Mouse (Mus musculus): Measurements from ENCODE around the gene Slc26a9. TPM values are rescaled to one million over a fixed set of nuclear protein-coding genes. Genes with fewer than 3 reads are reported as not detected.
A peak's percentile ranks its signal among the peaks of the same experiment; 100 is the strongest.

Slc26a9 gene
- total and polyA plus RNA-seq, 3 experiments: 0.08 TPM; not detected in 2

- no peak for TF ChIP-seq POLR2A (IDR thresholded peaks at IDR 0.05; ENCODE audit: insufficient read depth, low read depth, low read length)
- 0 out of 2 replicates have a peak, but pooled peaks have one; percentile 17 for TF ChIP-seq CTCF (IDR thresholded peaks at IDR 0.05)
- DNase-seq: peak in 1 of 2 experiments; percentile 29
- no peak overlapping the region for H3K27ac ChIP-seq
- intact Hi-C loops (cut with DNase I): no loop called here
- 47% methylated on average over 20 of the region's 20 CpGs for WGBS
- H3K27me3 ChIP-seq (ENCODE audit: control insufficient read depth, insufficient read depth, low read length): no peaks in the 10 kb centered on the region
- H3K79me2 ChIP-seq (replicated peaks; ENCODE audit: control insufficient read depth, insufficient read depth, low read length): no peaks in the 10 kb centered on the region
- no peak overlapping the region for H3K4me3 ChIP-seq
- peaks cover 1% of the 10 kb centered on the region; the same call in 1 of the 2 replicates for H3K4me1 ChIP-seq (ENCODE audit: control insufficient read depth, insufficient read depth, low read length)
- no peaks in the 10 kb centered on the region for H3K36me3 ChIP-seq (ENCODE audit: control insufficient read depth, insufficient read depth, low read length)
- no peak overlapping the region for H3K9ac ChIP-seq (ENCODE audit: low read depth, low read length)
Measured at GRCm38 (mm10) chr1:131714388-131715337, 29.2 kb upstream of the Slc26a9 start.

DNA sequence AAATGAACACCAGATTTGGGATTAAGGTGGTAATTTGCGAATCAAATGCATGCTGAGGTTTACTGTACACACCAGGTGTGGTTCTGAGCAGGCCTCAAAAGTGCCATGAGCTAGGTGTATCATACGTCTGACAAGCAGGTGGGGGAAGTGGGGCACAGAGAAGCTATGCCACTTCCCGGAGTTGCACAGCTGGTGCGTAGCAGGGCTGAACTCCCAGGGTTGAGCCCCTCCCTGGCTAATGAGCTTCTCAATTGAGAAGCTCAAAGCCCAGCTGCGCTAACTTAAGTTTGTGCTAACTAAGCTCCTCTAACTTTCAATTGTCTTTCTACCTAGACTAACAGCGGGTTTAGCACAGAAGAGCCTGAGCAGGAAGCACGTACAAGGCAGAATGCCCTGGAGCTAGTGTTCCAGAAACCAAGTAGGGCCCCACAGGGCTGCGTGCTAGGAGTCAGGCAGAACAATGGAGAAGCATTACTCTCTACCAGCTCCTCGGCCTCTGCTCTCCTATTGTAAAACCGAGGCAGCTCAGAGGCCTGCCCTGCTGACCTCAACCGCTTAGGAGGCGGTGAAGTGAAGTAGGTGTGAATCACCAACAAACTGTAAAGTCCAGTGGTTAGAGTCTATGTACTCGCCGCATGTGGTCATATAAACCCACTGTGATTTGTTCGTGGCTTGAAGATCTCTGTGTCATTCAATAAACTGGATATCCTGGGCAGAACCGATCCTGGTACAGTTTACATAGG, 24.7 kb upstream of the Slc26a9 start:
- Histone ChIP-seq H3K36me3 (ENCODE audit: control insufficient read depth, insufficient read depth, low read length) (no peaks in the 10 kb centered on the region), H3K4me1 (ENCODE audit: control insufficient read depth, insufficient read depth, low read length) (no peaks in the 10 kb centered on the region), H3K27ac (no peak overlapping the region), H3K4me3 (no peak overlapping the region), H3K27me3 (ENCODE audit: control insufficient read depth, insufficient read depth, low read length) (no peaks in the 10 kb centered on the region), H3K79me2 (replicated peaks; ENCODE audit: control insufficient read depth, insufficient read depth, low read length) (no peaks in the 10 kb centered on the region), H3K9ac (ENCODE audit: low read depth, low read length) (no peak overlapping the region)
- TF ChIP-seq EP300 (IDR thresholded peaks at IDR 0.05; ENCODE audit: insufficient read depth, low read depth, low read length) (no peak), POLR2A (IDR thresholded peaks at IDR 0.05; ENCODE audit: insufficient read depth, low read depth, low read length) (no peak), CTCF (IDR thresholded peaks at IDR 0.05) (no peak)
- intact Hi-C loops (cut with DNase I): no loop called here
- DNase-seq: no peak
- WGBS: 81% methylated on average over 16 of the region's 16 CpGs

GRCm38 (mm10) chr1:131721989-131722388, 21.8 kb upstream of the Slc26a9 start:
- H3K4me3 ChIP-seq: no peak overlapping the region
- no peak overlapping the region for H3K9ac ChIP-seq (ENCODE audit: low read depth, low read length)
- TF ChIP-seq EP300 (IDR thresholded peaks at IDR 0.05; ENCODE audit: insufficient read depth, low read depth, low read length) (no peak), CTCF (IDR thresholded peaks at IDR 0.05) (no peak), POLR2A (IDR thresholded peaks at IDR 0.05; ENCODE audit: insufficient read depth, low read depth, low read length) (no peak)
- H3K27ac ChIP-seq: no peak overlapping the region
- H3K4me1 ChIP-seq (ENCODE audit: control insufficient read depth, insufficient read depth, low read length): peaks cover 8% of the 10 kb centered on the region
- no peaks in the 10 kb centered on the region for H3K27me3 ChIP-seq (ENCODE audit: control insufficient read depth, insufficient read depth, low read length)
- H3K36me3 ChIP-seq (ENCODE audit: control insufficient read depth, insufficient read depth, low read length): no peaks in the 10 kb centered on the region
- WGBS: 54% methylated on average over 3 of the region's 3 CpGs
- intact Hi-C loops (cut with DNase I): no loop called here
- DNase-seq: no peak
- no peaks in the 10 kb centered on the region for H3K79me2 ChIP-seq (replicated peaks; ENCODE audit: control insufficient read depth, insufficient read depth, low read length)

- H3K4me3 ChIP-seq: no peak overlapping the region
- DNase-seq: no peak
- WGBS: 94% methylated on average over 4 of the region's 4 CpGs
- H3K36me3 ChIP-seq (ENCODE audit: control insufficient read depth, insufficient read depth, low read length): no peaks in the 10 kb centered on the region
- intact Hi-C loops (cut with DNase I): no loop called here
- peaks cover 8% of the 10 kb centered on the region for H3K4me1 ChIP-seq (ENCODE audit: control insufficient read depth, insufficient read depth, low read length)
- no peak overlapping the region for H3K27ac ChIP-seq
- no peak overlapping the region for H3K9ac ChIP-seq (ENCODE audit: low read depth, low read length)
- no peaks in the 10 kb centered on the region for H3K79me2 ChIP-seq (replicated peaks; ENCODE audit: control insufficient read depth, insufficient read depth, low read length)
- TF ChIP-seq POLR2A (IDR thresholded peaks at IDR 0.05; ENCODE audit: insufficient read depth, low read depth, low read length) (no peak), EP300 (IDR thresholded peaks at IDR 0.05; ENCODE audit: insufficient read depth, low read depth, low read length) (no peak), CTCF (IDR thresholded peaks at IDR 0.05) (no peak)
- no peaks in the 10 kb centered on the region for H3K27me3 ChIP-seq (ENCODE audit: control insufficient read depth, insufficient read depth, low read length)
Measured at GRCm38 (mm10) chr1:131723549-131723948, 20.3 kb upstream of the Slc26a9 start.

DNA sequence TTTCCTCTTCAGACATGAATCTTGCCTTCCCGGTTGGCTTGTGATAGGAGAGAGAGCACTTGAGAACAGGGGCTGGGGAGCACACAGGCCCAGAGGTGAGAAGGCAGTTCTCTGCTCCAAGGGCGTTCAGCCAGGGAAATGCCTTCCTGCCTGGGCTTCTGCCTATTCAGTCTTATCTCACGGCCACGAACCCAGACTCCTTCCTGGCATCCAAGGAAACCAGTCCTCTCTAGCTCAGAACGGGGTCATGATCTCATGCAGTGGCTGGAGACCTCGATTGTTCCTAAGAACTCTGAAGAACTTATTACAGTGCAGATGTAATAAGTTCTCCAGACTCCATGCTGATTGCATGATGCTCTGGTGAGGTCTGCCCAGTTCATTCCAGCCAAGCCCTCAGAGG, 17.2 kb upstream of the Slc26a9 start:
- peak in 1 of 2 experiments; percentile 63 for DNase-seq
- no peaks in the 10 kb centered on the region for H3K27me3 ChIP-seq (ENCODE audit: control insufficient read depth, insufficient read depth, low read length)
- no peak for TF ChIP-seq CTCF (IDR thresholded peaks at IDR 0.05)
- WGBS: 5% methylated on average over 6 of the region's 6 CpGs
- no peaks in the 10 kb centered on the region for H3K79me2 ChIP-seq (replicated peaks; ENCODE audit: control insufficient read depth, insufficient read depth, low read length)
- no peaks in the 10 kb centered on the region for H3K36me3 ChIP-seq (ENCODE audit: control insufficient read depth, insufficient read depth, low read length)
- no peak overlapping the region for H3K27ac ChIP-seq
- intact Hi-C loops (cut with DNase I): no loop called here
- no peak overlapping the region for H3K9ac ChIP-seq (ENCODE audit: low read depth, low read length)
- H3K4me3 ChIP-seq: no peak overlapping the region
- H3K4me1 ChIP-seq (ENCODE audit: control insufficient read depth, insufficient read depth, low read length): peaks cover 8% of the 10 kb centered on the region
